Mouse (Mus musculus): Measurements from ENCODE around the gene Zfp979. TPM values are rescaled to one million over a fixed set of nuclear protein-coding genes. Genes with fewer than 3 reads are reported as not detected.
"Not testable (repeated sequence)": the region's sequence is repeated elsewhere in the genome, so short reads cannot be mapped to it uniquely, and the experiment has no call there.

Zfp979 gene
- total RNA-seq (2021) = 1 to 10 TPM; 2.6 to 3.3 TPM
- long read RNA-seq, experiment 1, partial matches to known transcripts = 3 of 3 reads
- long read RNA-seq, experiment 1, other reads (novel, unspliced or antisense) = 0 of 3 reads
- long read RNA-seq, experiment 2 = 0 reads

GRCm38 (mm10) chr4:147642413-147642812, at the start of gene Zfp979:
Gene Zfp979, minus strand, starts transcription at chr4:147642513.
- DNase-seq = not testable (repeated sequence)

DNA sequence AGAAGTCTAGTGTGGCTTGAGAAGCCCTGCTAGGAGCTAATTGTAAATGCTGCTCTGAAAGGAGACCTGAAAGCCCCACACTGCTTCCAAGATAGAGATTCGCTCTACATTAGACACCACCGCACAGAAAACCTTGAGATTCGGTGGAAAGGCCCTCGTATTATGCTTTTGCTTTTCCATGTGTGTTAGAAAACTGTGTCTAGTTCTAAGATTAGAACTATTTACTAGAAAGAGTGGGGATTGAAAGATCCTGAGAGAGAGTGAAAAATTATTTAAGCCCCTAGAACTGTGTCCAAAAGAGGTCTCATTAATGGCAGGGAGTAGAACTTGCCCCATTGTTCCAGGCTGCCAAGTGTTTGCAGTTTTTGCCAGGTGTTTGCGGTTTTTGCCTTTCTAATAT, 12.9 kb upstream of the Zfp979 start:
- DNase-seq = not testable (repeated sequence)

- DNase-seq = not testable (repeated sequence)
Observed at GRCm38 (mm10) chr4:147647407-147647806, 5.1 kb upstream of the Zfp979 start.

GRCm38 (mm10) chr4:147641932-147642331, 381 bp downstream of the Zfp979 start:
- not testable (repeated sequence) for DNase-seq

- DNase-seq = not testable (repeated sequence)
Observed at GRCm38 (mm10) chr4:147633818-147634262, 8.5 kb downstream of the Zfp979 start.

DNA sequence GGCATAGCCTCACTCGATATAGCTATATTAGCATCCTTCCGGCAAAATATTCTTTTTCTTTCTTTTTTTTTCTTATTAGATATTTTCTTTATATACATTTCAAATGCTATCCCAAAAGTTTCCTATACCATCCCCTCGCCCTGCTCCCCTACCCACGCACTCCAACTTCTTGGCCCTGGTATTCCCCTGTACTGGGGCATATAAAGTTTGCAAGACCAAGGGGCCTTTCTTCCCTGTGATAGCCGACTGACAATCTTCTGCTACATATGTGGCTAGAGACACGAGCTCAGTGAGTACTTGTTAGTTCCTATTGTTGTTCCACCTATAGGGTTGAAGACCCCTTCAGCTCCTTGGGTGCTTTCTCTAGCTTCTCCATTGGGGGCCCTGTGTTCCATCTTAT, 35.8 kb downstream of the Zfp979 start:
- DNase-seq = not testable (repeated sequence)

DNA sequence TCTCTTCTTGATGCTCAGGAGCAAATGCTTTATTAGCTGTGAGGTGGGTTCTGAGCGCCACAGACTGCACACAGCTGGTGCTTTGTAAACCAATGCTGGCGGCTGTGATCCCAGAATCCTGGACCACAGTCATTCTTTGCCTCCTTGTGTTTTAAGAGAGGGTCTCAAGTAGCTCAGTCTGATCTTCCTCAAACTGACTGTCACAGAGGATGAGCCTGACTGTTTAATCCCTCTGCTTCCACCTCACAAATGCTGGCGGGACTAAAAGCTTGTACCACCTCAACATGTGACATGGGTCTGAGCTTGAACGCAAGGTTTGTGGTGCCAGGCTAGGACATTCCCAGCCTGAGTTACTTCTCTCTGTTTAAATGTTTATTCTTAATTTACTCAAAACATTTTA, 36.8 kb downstream of the Zfp979 start:
- DNase-seq = no peak

GRCm38 (mm10) chr4:147603806-147604205, 38.5 kb downstream of the Zfp979 start:
- no peak for DNase-seq

- no peak for DNase-seq
Observed at GRCm38 (mm10) chr4:147601881-147602280, 40.4 kb downstream of the Zfp979 start.

DNA sequence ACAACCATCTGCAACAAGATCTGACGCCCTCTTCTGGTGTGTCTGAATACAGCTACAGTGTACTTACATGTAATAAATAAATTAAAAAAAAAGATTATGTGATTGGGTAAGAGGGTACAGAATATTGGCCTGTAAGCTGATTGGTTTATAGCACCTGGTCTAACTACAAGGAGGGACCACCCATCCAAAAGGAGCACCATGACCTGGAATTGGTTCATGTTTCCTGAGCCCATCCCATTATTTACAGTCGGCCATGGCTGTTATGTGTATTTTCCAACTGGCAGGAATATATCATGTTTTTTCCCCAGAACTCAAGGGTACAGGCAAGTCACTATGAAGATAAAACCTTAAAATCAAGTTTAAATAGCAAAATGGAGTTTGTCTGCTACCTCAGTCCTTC, 43.5 kb downstream of the Zfp979 start:
- no peak for DNase-seq

- no peak for DNase-seq
Observed at GRCm38 (mm10) chr4:147597685-147598084, 44.6 kb downstream of the Zfp979 start.

GRCm38 (mm10) chr4:147594630-147595029, 47.7 kb downstream of the Zfp979 start:
- not testable (repeated sequence) for DNase-seq

GRCm38 (mm10) chr4:147586511-147587473, 55.5 kb downstream of the Zfp979 start:
- DNase-seq = no peak

DNA sequence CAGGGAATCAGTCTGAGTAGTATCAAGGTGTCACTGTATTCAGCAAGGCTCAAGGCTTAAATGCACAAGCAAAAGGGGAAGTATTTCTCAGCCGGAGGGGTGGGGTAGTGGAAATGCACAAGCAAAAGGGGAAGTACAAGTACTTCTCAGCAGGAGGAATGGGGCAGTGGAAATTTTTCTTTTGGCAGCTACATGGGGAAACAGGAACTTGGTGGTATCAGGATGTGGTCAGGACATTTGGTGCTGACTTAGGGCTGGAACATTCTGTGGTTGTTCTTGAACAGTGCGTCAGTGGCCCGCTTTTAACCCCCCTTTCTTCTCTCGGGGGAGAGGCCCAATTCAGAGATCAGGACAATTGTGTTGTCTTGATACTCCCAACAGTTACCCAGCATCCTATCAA, 62.9 kb downstream of the Zfp979 start:
- DNase-seq = not testable (repeated sequence)

DNA sequence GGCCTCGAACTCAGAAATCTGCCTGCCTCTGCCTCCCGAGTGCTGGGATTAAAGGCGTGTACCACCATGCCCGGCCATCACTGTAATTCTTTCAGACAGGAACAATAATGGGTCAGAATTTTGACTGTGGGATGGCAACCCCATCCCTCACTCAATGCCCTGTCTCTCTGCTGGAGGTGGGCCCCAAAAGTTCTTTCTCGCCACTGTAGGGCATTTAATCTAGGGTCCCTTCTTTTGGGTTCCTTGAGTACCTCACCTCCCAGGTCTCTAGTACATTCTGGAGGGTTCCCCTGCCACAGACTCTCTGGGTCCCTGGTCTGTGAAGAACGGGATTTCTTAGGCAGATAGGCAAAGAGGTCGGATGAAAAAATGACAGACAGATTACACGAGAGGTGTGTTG, 71.2 kb downstream of the Zfp979 start:
- not testable (repeated sequence) for DNase-seq

GRCm38 (mm10) chr4:147565426-147566220, 76.7 kb downstream of the Zfp979 start:
- DNase-seq = no peak

Other genes with a start within 250 kb of the Zfp979 start
- 10 to 100 TPM; 13.2 to 16.9 TPM for gene Zfp982, start 150.1 kb downstream of the Zfp979 start, total RNA-seq (2021)
- under 1 TPM; 0.46 to 0.49 TPM for gene Gm16503, start 102.3 kb downstream of the Zfp979 start, total RNA-seq (2021)
- under 1 TPM; 0.53 to 0.70 TPM for gene Zfp985, start 89.2 kb downstream of the Zfp979 start, total RNA-seq (2021)
- gene Zfp534, start 60.0 kb upstream of the Zfp979 start, total RNA-seq (2021) = under 1 TPM; 0.16 to 0.36 TPM
- gene Zfp984, start 167.3 kb upstream of the Zfp979 start, total RNA-seq (2021) = 1 to 10 TPM; 3.8 to 6.4 TPM
- 10 to 100 TPM; 28.6 to 38.7 TPM for gene Zfp933, start 205.9 kb upstream of the Zfp979 start, total RNA-seq (2021)
- 10 to 100 TPM; 16.0 to 20.6 TPM for gene Miip, start 226.3 kb upstream of the Zfp979 start, total RNA-seq (2021)
- 10 to 100 TPM in 1 of 2 experiments, 1 to 10 TPM in 1; 9.8 to 10.2 TPM for gene Fv1, start 226.5 kb upstream of the Zfp979 start, total RNA-seq (2021)

All from adrenal gland, postnatal 36 days (tissue).